Mouse (Mus musculus): ENCODE results near the gene Bcl2l10. TPM values are rescaled to one million over a fixed set of nuclear protein-coding genes. Genes with fewer than 3 reads are reported as not detected.

Gene Bcl2l10
- not detected for polyA plus RNA-seq (2012; fragmentation: generic; extraction: Trizol)

DNA sequence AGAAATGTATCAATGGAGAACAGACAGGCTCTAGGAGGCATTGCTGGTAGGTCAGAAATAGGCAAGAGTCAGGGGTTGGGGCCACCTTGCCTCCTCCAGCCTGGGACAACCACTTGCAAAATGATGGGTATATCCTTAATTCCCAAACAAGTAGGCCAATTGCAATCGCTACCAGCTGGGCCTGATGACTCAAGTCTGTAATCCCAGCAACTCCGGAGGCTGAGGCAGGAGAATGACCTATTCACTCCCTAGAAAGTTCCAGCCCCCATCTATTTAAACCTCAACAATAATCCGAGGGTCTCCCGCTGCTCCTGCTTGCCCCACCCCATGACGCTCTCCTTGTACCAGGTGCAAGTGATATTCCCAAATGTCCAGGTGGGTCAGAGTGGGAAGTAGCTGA, at the start of gene Bcl2l10:
Gene Bcl2l10, plus strand, starts transcription at position 301 of the 400 bp plus-strand sequence.
- Histone ChIP-seq H3K79me2 (ENCODE audit: control insufficient read depth, insufficient read depth) (no peaks in the 10 kb centered on the region), H3K36me3 (ENCODE audit: control insufficient read depth, insufficient read depth) (no peaks in the 10 kb centered on the region), H3K4me3 (no peak within 1 kb of the TSS), H3K4me2 (ENCODE audit: low read depth) (no peak within 1 kb of the TSS), H3K27me3 (ENCODE audit: control insufficient read depth, insufficient read depth, insufficient read length) (no peaks in the 10 kb centered on the region), H3ac (ENCODE audit: control insufficient read depth, insufficient read length) (no peak within 1 kb of the TSS)
- TF ChIP-seq POLR2AphosphoS2 (IDR thresholded peaks at IDR 0.05; ENCODE audit: insufficient read length, low read depth) (no peak), CEBPB (IDR thresholded peaks at IDR 0.05; ENCODE audit: insufficient read depth, poor library complexity, severe bottlenecking) (no peak), SRF (IDR thresholded peaks at IDR 0.05; ENCODE audit: control insufficient read depth, insufficient read length, low read depth) (no peak), MYOG (IDR thresholded peaks at IDR 0.05; ENCODE audit: control insufficient read depth in 1 of 3, insufficient read depth in 1 of 3, insufficient read length in 2 of 3, low read depth in 2 of 3) (no peak), MYOD1 (IDR thresholded peaks at IDR 0.05; ENCODE audit: control insufficient read depth in 1 of 3, insufficient read length in 2 of 3, low read depth in 2 of 3) (no peak), POLR2A (IDR thresholded peaks at IDR 0.05; ENCODE audit: insufficient read length, low read depth) (no peak), TCF12 (IDR thresholded peaks at IDR 0.05; ENCODE audit: insufficient read depth, poor library complexity, severe bottlenecking) (no peak)

DNA sequence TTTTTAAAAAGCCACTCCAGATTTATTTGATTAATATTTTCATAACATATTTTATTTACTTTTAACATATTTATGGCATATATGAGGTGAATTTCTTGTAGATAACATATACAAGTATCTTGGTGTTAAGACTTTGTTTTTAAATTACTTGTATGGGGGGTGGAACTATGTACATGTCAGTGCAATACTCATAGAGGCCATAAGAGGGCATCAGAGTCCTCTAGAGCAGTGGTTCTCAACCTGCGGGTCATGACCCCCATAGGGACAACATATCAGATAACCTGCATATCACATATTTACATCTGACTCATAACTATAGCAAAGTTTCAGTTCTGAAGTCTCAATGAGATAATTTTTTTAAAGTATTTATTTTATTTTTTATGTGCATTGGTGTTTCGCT, 48.2 kb upstream of the Bcl2l10 start:
- no peak overlapping the region for H3K4me3 ChIP-seq

DNA sequence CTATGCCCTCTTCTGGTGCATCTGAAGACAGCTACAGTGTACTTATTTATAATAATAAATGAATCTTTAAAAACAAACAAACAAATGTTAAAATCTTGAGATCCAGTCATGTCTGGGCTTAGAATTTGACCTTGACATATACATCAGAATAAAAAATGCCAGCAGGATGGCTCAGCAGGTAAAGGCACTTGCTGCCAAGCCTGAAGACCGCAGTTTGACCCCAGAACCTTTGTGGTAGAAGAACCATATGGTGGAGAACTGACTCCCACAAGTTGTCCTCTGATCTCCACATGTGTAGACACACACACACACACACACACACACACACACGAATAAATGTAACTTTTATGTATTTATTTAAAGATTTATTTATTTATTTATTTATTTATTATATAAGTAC, 44.5 kb upstream of the Bcl2l10 start:
- no peak for TF ChIP-seq TCF3 (IDR thresholded peaks at IDR 0.05; ENCODE audit: insufficient read length, low read depth)
- no peak for TF ChIP-seq POLR2AphosphoS2 (IDR thresholded peaks at IDR 0.05; ENCODE audit: insufficient read length, low read depth)
- TF ChIP-seq MYOD1 (IDR thresholded peaks at IDR 0.05; ENCODE audit: control insufficient read depth in 1 of 3, insufficient read length in 2 of 3, low read depth in 2 of 3) = no peak
- no peak for TF ChIP-seq USF1 (IDR thresholded peaks at IDR 0.05; ENCODE audit: low read depth)
- no peak for TF ChIP-seq CEBPB (IDR thresholded peaks at IDR 0.05; ENCODE audit: insufficient read depth, poor library complexity, severe bottlenecking)
- Histone ChIP-seq H3K27me3 (ENCODE audit: control insufficient read depth, insufficient read depth, insufficient read length) (no peaks in the 10 kb centered on the region), H3K4me2 (ENCODE audit: low read depth) (no peak overlapping the region), H3K4me3 (no peak overlapping the region), H3ac (ENCODE audit: control insufficient read depth, insufficient read length) (no peak overlapping the region), H3K79me2 (ENCODE audit: control insufficient read depth, insufficient read depth) (no peaks in the 10 kb centered on the region), H3K36me3 (ENCODE audit: control insufficient read depth, insufficient read depth) (no peaks in the 10 kb centered on the region)

More for the DNA sequence above, 48.2 kb upstream of the Bcl2l10 start:
- H3ac ChIP-seq (ENCODE audit: control insufficient read depth, insufficient read length) = no peak overlapping the region
- H3K4me2 ChIP-seq (ENCODE audit: low read depth) = no peak overlapping the region
- no peaks in the 10 kb centered on the region for H3K27me3 ChIP-seq (ENCODE audit: control insufficient read depth, insufficient read depth, insufficient read length)
- no peaks in the 10 kb centered on the region for H3K36me3 ChIP-seq (ENCODE audit: control insufficient read depth, insufficient read depth)
- H3K79me2 ChIP-seq (ENCODE audit: control insufficient read depth, insufficient read depth) = no peaks in the 10 kb centered on the region
- TF ChIP-seq SRF (IDR thresholded peaks at IDR 0.05; ENCODE audit: control insufficient read depth, insufficient read length, low read depth) = no peak
- TF ChIP-seq POLR2AphosphoS2 (IDR thresholded peaks at IDR 0.05; ENCODE audit: insufficient read length, low read depth) = no peak
- no peak for TF ChIP-seq USF1 (IDR thresholded peaks at IDR 0.05; ENCODE audit: low read depth)
- no peak for TF ChIP-seq REST (IDR thresholded peaks at IDR 0.05; ENCODE audit: insufficient read depth, insufficient read length)
- no peak for TF ChIP-seq TCF12 (IDR thresholded peaks at IDR 0.05; ENCODE audit: insufficient read depth, poor library complexity, severe bottlenecking)
- no peak for TF ChIP-seq CEBPB (IDR thresholded peaks at IDR 0.05; ENCODE audit: insufficient read depth, poor library complexity, severe bottlenecking)
- no peak for TF ChIP-seq E2F4 (IDR thresholded peaks at IDR 0.05; ENCODE audit: insufficient read depth)
- TF ChIP-seq MAX (IDR thresholded peaks at IDR 0.05; ENCODE audit: low read depth) = no peak
- TF ChIP-seq TCF3 (IDR thresholded peaks at IDR 0.05; ENCODE audit: insufficient read length, low read depth) = no peak
- TF ChIP-seq POLR2A (IDR thresholded peaks at IDR 0.05; ENCODE audit: insufficient read length, low read depth) = no peak
- no peak for TF ChIP-seq MYOG (IDR thresholded peaks at IDR 0.05; ENCODE audit: control insufficient read depth in 1 of 3, insufficient read depth in 1 of 3, insufficient read length in 2 of 3, low read depth in 2 of 3)
- TF ChIP-seq MYOD1 (IDR thresholded peaks at IDR 0.05; ENCODE audit: control insufficient read depth in 1 of 3, insufficient read length in 2 of 3, low read depth in 2 of 3) = no peak

DNA sequence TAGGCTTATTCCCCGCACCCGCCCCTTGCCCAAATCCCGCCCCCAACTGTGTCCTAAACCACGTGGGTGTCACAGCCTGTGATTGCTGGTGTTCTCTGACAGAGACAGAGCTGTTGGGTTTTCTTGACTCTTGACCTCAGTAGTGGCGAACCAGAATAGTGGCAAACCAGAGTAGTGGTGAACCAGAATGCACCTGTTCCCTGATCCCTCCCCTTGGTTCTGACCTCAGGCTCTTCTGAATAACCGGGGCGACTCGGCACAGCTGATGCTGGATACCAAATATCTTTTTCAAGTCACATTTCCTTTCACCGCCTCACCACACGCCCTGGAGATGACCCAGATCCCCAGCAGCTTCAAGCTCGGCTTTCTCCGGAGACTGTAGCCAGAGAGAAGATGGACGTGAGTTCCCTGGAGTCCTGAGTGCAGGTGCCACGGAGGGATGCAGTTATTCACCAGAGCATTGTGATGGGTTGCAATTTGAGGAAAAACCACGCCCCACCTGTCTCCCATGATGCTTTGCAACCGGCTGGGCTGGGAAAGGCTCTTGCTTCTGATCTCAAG, 43.8 kb upstream of the Bcl2l10 start:
- peak overlapping the region; percentile 32 for H3K4me2 ChIP-seq (ENCODE audit: low read depth)
- H3K27me3 ChIP-seq (ENCODE audit: control insufficient read depth, insufficient read depth, insufficient read length) = no peaks in the 10 kb centered on the region
- no peaks in the 10 kb centered on the region for H3K79me2 ChIP-seq (ENCODE audit: control insufficient read depth, insufficient read depth)
- no peak overlapping the region for H3ac ChIP-seq (ENCODE audit: control insufficient read depth, insufficient read length)
- no peaks in the 10 kb centered on the region for H3K36me3 ChIP-seq (ENCODE audit: control insufficient read depth, insufficient read depth)
- TF ChIP-seq POLR2AphosphoS2 (IDR thresholded peaks at IDR 0.05; ENCODE audit: insufficient read length, low read depth) (no peak), CEBPB (IDR thresholded peaks at IDR 0.05; ENCODE audit: insufficient read depth, poor library complexity, severe bottlenecking) (no peak), SRF (IDR thresholded peaks at IDR 0.05; ENCODE audit: control insufficient read depth, insufficient read length, low read depth) (no peak), MYOG (IDR thresholded peaks at IDR 0.05; ENCODE audit: control insufficient read depth in 1 of 3, insufficient read depth in 1 of 3, insufficient read length in 2 of 3, low read depth in 2 of 3) (peak; percentile 32 to 75 (median 69)), MYOD1 (IDR thresholded peaks at IDR 0.05; ENCODE audit: control insufficient read depth in 1 of 3, insufficient read length in 2 of 3, low read depth in 2 of 3) (peak in 2 of 3 experiments; percentile 50 to 83), E2F4 (IDR thresholded peaks at IDR 0.05; ENCODE audit: insufficient read depth) (no peak), REST (IDR thresholded peaks at IDR 0.05; ENCODE audit: insufficient read depth, insufficient read length) (no peak), MAX (IDR thresholded peaks at IDR 0.05; ENCODE audit: low read depth) (no peak), POLR2A (IDR thresholded peaks at IDR 0.05; ENCODE audit: insufficient read length, low read depth) (no peak), TCF12 (IDR thresholded peaks at IDR 0.05; ENCODE audit: insufficient read depth, poor library complexity, severe bottlenecking) (peak; percentile 47), USF1 (IDR thresholded peaks at IDR 0.05; ENCODE audit: low read depth) (no peak), TCF3 (IDR thresholded peaks at IDR 0.05; ENCODE audit: insufficient read length, low read depth) (no peak)
- no peak overlapping the region for H3K4me3 ChIP-seq

DNA sequence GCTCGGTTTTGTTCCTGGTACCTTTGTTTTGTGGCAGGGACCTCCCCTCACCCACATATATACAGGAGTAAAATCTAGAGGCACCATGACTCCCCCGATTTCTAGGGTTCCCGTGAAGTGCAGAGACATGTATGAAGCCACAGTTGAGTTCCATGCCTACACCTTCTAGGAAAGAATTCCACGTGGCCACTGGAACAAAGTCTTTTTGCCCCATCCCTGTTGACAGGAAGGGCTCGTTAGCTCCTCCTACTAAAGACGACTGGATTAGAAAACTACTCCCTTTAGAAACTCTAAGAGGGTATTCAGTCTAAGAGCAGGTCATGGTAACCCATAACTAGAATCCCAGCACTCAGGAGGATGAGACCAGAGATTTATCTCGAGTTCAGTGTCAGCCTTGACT, 43.3 kb upstream of the Bcl2l10 start:
- TF ChIP-seq POLR2A (IDR thresholded peaks at IDR 0.05; ENCODE audit: insufficient read length, low read depth) = no peak
- H3K36me3 ChIP-seq (ENCODE audit: control insufficient read depth, insufficient read depth) = no peaks in the 10 kb centered on the region
- H3ac ChIP-seq (ENCODE audit: control insufficient read depth, insufficient read length) = no peak overlapping the region
- no peak overlapping the region for H3K4me3 ChIP-seq
- no peaks in the 10 kb centered on the region for H3K27me3 ChIP-seq (ENCODE audit: control insufficient read depth, insufficient read depth, insufficient read length)
- no peaks in the 10 kb centered on the region for H3K79me2 ChIP-seq (ENCODE audit: control insufficient read depth, insufficient read depth)
- peak overlapping the region; percentile 32 for H3K4me2 ChIP-seq (ENCODE audit: low read depth)

Data from myocyte (in vitro differentiated cells).